Mouse (Mus musculus) spleen, embryonic (tissue): ENCODE measurements at regions not wholly inside any gene's neighbourhood (a gene's known extent, or its start where the extent isn't known, plus 50 kb on each side); places are given as distances from the start of the nearest gene placed in this dataset.

ENCODE experiments used
- CTCF ChIA-PET: fragments of 350-600 bp; sonication (Branson Sonifier 250); formaldehyde crosslinking; loops from one replicate; lab custom pipeline; 2022; lab: Charles Lee

DNA sequence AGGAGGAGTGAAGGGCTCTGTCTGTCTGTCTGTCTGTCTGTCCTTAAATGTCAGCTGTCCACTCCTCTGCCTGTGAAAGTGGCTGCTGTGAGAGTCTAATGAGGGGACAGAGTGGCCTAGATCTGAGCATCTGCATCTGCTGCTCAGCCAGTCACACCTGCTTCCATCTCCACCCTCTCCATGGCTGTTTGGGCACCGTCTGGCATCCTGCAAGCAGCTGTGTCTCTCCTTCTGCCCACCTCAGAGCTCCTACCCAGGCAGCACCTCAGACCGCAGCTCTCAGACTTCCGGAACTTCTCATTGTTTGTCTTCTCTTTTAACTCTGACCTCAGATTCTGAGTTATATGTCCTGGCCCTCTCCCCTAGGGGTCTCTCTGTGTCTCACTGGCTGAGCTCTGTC is 159.2 kb downstream of the Gm26897 start:
- CTCF ChIA-PET = no interaction called here

DNA sequence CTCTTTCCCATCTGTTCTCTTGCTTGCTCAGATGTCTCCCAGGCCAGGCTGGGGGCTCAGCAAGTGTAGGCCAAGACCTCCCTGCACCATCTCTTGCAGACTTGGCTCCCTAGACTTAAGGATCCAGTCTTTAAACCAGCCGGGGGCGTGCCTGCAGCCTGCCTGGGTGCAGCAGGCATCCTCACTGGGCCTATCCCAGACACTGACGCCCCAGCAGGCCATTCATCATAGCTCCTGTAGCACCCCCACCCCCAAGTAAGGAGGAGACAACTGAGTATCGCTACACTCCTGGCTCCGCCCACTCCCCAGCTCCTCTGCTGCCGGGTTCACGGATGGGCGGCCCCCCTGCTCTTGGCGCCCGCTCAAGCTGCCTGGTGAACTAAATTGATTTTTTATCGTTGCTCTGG is 160.2 kb downstream of the Gm26897 start:
- CTCF ChIA-PET = no interaction called here

DNA sequence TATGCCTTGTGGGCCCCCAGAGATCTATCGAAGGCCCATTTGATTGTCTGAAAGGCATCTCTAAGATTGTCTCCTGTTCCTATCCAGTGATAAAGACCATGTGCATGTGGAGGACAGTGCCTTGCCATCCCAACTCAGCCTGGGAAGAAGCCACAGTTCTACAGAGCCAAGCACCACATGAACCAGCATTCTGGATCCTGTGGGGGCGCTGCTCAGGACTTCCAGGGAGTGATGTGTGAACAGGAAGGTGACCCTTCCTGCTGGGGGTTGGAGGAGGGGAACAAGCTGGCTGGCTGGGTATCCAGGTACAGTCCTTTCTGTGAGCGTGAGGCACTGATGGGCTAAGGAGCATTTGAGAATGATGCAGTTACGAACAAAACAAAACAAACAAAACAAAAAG is 163.8 kb downstream of the Gm26897 start:
- CTCF ChIA-PET = no interaction called here

GRCm38 (mm10) chr5:111898482-111898881 is 164.8 kb downstream of the Gm26897 start:
- CTCF ChIA-PET = no interaction called here

- CTCF ChIA-PET = no interaction called here
Measured at GRCm38 (mm10) chr5:111901197-111901596, 167.5 kb downstream of the Gm26897 start.

DNA sequence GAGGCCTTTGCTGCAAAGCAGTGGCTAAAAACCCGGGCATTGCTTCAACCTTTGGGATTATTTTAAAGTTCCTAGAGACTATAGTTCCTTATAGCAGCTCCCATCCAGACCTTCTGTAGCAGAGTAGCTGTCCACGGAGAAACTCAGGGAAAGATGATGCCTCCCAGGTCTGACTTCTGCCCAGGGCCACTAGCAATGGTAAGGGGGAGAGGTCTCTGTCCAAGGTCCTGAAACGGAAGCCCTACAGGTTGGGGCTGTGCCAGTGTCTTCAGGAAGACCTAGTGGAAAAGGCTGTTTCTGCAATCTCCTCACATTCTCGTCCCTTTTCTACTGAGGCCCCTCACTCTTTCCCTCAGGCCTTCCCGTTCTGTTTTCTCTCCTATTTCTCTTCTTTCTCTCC is 168.0 kb downstream of the Gm26897 start:
- CTCF ChIA-PET = no interaction called here

GRCm38 (mm10) chr5:111908085-111908484 is 174.4 kb downstream of the Gm26897 start:
- CTCF ChIA-PET = no interaction called here

DNA sequence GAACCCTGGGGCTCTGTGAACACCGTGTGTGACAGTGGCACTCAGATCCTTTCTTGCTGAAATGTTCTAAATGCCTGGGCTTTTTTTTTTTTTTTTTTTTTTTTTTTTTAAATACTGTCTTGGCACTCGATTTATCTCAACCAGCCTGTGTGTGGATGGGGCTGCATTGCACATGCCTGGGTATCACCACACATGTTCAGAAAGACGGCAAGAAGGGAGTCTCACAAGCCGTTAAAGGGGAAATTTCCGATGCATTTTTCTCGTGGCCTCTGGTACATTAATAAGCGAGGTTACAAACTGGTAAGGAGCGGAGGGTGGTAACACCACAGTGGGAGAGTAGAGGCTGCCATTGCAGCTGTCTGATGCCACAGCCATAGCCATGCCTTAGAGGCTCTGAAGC is 176.8 kb downstream of the Gm26897 start:
- CTCF ChIA-PET = no interaction called here

DNA sequence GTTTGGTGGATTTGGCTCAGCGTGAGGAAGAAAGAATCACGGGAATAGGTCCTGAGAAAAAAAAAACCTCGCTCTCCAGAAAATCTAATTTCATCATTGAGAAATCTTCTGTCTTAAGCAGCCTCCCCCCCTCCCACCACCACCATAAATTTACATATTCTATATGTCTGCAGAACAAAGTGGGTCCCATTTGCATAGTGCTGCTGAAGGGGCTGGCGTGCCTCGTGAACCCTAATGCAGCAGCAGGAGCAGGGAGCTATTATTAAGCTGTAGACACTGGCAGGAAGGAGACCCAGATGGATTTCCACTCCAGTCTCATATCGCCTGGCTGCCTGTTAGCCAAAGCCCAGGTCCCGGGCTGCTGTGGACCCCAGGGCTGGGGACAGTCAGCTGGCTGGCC is 179.6 kb downstream of the Gm26897 start:
- CTCF ChIA-PET = interaction anchor here (0.6 kb wide), 1 partner anchor 237 kb away, joined by 5 read pairs; no protein-coding TSS in a partner anchor

GRCm38 (mm10) chr5:111914296-111914695 is 180.6 kb downstream of the Gm26897 start:
- CTCF ChIA-PET = no interaction called here

- CTCF ChIA-PET = no interaction called here
Measured at GRCm38 (mm10) chr5:111917643-111918252, 184.0 kb downstream of the Gm26897 start.

DNA sequence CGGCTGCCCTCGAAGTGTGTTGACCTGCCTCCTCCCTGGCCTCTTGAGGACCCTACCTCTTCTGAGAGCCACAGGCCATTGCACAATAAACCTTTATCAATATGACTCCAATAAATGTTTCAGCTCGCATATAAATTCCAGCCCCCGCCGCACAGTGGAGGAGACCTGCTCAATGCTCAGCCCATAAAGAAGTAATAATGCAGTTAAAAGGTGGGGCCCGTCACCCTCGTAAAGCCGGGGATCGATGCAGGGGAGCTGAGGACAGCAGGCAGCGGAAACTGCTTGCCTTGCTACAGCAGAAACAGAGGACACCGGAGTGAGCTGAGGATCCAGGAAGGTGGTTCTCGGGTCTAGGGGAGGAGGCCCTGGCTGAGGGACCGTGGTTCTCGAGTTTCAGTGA is 185.2 kb downstream of the Gm26897 start:
- CTCF ChIA-PET = no interaction called here

GRCm38 (mm10) chr5:111922991-111923701 is 189.4 kb downstream of the Gm26897 start:
- CTCF ChIA-PET = no interaction called here

- CTCF ChIA-PET = no interaction called here
Measured at GRCm38 (mm10) chr5:111925757-111926156, 192.0 kb downstream of the Gm26897 start.

- CTCF ChIA-PET = no interaction called here
Measured at GRCm38 (mm10) chr5:111929180-111929990, 195.7 kb downstream of the Gm26897 start.

DNA sequence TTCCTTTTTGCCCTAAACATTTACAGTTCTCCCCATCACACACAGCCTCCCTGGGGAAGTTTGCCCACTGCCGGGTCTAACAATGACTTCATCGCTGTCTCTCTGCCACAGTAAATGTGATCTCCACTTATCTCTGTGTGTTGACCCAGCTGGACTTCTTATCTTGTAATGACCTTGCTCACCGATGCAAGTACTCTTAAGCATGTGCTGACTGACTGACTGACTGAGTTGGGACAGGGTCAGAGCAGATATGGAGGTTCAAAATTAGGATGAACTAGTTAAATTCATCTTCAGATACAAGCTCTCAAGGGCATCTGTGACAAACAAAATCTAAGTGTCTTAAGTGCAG is 196.2 kb downstream of the Gm26897 start:
- CTCF ChIA-PET = no interaction called here

DNA sequence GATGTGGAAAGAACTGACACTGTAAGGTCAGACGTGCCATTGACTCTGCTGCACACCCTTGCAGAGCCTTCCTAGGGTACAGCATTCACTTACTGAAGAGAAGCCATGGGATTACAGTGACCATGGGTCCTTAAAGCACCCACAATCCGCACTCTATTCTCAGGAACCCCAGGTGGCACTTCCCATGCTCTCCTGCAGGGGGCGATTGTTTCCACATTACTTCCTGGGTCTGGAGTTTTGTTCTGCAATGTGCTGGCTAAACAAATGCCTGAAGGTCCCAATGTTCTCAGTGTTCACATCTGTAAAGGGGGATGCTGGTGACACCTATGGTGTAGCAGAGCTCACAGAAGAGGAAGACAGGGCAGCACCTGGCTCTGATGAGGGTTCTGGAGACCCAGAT is 198.0 kb downstream of the Gm26897 start:
- CTCF ChIA-PET = no interaction called here

- CTCF ChIA-PET = no interaction called here
Measured at GRCm38 (mm10) chr5:111935381-111936134, 201.8 kb downstream of the Gm26897 start.

DNA sequence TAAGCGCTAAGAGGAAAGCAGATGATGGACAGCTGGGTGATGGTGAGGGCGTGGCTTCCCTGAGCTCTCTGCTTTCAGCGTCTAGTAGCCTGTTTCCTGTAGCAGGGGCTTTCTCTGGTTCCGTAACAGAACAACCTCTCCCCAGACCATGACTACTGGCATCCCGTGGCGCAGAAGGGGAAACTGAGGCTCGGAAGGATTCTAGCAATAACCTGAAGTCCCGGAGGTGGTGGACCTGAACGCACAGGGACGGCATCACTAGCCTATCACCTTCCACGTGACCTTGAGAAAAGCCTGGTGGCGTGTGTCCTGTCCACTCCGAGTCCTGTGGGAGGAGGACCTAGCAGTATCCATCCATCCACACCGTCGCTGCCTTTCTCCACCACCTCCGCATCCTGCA is 208.1 kb downstream of the Gm26897 start:
- CTCF ChIA-PET = no interaction called here

DNA sequence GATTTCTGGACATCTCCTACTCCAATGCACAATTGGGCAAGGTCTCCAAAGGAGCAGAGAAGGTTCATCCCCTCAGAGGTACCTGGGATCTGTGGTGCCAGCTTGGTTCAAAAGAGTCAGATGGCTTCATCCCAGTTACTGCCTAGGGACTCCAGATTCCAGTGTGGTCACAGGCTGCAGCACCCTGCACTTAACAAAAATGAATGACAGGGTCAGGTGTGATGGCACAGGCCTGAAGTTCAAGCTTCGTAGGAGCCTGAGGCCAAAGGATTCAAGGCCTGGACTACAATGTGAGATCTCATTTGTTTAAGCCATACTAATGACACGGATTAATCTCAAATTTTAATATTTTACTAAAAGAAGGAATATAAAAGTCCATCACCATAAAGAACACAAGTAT is 209.1 kb downstream of the Gm26897 start:
- CTCF ChIA-PET = no interaction called here

DNA sequence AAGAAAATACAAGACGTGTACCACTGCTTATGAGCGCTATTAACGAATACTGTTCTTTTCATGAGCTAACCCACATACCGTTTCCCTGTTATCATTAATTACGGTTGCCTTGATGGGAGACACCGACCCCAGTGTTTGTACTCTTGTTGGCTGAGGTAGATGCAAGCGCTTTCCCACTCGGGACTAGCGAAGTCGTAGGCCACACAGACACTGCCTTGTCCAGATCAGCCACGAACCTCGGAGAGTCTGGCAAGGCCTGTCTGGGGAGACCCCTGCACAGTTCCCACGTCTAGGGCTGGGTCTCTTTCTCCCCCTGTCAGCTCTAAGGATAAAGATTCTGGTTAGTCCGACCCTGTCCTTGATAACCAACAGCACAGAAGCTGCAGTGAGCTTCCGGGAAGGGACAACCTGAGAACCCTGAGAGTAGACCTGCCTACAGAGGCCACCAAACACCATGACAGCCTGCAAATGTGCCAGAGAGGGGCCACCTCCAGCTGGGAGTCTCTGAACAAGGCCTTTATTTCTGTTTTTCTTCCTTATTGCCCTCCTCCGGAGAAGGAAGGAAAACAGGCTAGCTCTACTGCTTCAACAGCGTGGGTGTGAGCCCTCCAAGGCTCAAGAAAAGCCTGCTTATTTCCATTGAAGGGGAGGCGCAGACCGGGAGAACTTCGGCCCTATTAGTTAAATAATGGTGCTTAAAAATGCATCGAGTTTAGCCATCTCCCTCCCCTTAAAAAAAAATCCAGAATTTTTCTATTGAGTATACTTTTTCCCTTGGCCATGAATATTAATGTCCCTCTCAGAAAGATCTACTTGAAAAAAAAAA is 209.8 kb downstream of the Gm26897 start:
- CTCF ChIA-PET = no interaction called here
